Mouse (Mus musculus) intestine, postnatal 0 days (tissue): ENCODE results near the gene Nle1. TPM values are rescaled to one million over a fixed set of nuclear protein-coding genes. Genes with fewer than 3 reads are reported as not detected.
"Not testable (repeated sequence)": the region's sequence is repeated elsewhere in the genome, so short reads cannot be mapped to it uniquely, and the experiment has no call there.

ENCODE experiments used
- ATAC-seq: fragments of 200-750 bp; cut with Nextera tagmentation; 2 replicates; pipeline ENCODE4 v1.8.0; 2017; ENCODE audit warnings: mild to moderate bottlenecking, moderate TSS enrichment, moderate library complexity
- H3K27ac ChIP-seq: fragments of 300-500 bp; sonication (generic); 2 replicates; pipeline ENCODE4 v1.5.1; 2014; ENCODE audit warnings: mild to moderate bottlenecking, low read depth, low read length, moderate library complexity
- H3K27me3 ChIP-seq: fragments of 300-500 bp; sonication (generic); replicated peaks from 2 replicates; pipeline ENCODE4 v1.6.1; 2014; ENCODE audit warnings: low read length, mixed read lengths; ENCODE audit not compliant: control insufficient read depth, insufficient read depth
- H3K36me3 ChIP-seq: fragments of 300-500 bp; sonication (generic); 2 replicates; pipeline ENCODE4 v1.6.1; 2014; ENCODE audit warnings: mild to moderate bottlenecking, moderate library complexity; ENCODE audit not compliant: control insufficient read depth, insufficient read depth
- H3K4me1 ChIP-seq: fragments of 300-500 bp; sonication (generic); replicated peaks from 2 replicates; pipeline ENCODE4 v1.6.1; 2014; ENCODE audit warnings: antibody characterized with exemption, low read length, mixed read lengths; ENCODE audit not compliant: control insufficient read depth, insufficient read depth
- H3K4me2 ChIP-seq: fragments of 300-500 bp; sonication (generic); replicated peaks from 2 replicates; pipeline ENCODE4 v1.6.1; 2014; ENCODE audit warnings: low read depth, mild to moderate bottlenecking, moderate library complexity
- H3K4me3 ChIP-seq: fragments of 300-500 bp; sonication (generic); 2 replicates; pipeline ENCODE4 v1.5.1; 2014; ENCODE audit warnings: low read depth, low read length
- H3K9ac ChIP-seq: fragments of 300-500 bp; sonication (generic); 2 replicates; pipeline ENCODE4 v1.6.1; 2014; ENCODE audit warnings: mild to moderate bottlenecking, low read depth, low read length
- H3K9me3 ChIP-seq: fragments of 300-500 bp; sonication (generic); 2 replicates; pipeline ENCODE4 v1.6.1; 2016; ENCODE audit warnings: mixed run types; ENCODE audit not compliant: control insufficient read depth
- CTCF ChIP-seq: sonication (generic); IDR thresholded peaks from 2 replicates; pipeline ENCODE4 v1.5.1; 2016; ENCODE audit warnings: low read depth, mild to moderate bottlenecking, control low read depth, antibody characterized with exemption, moderate library complexity
- WGBS: fragments of 180-500 bp; shearing (Covaris S2); extraction: QIAGEN DNeasy Blood & Tissue Kit; methylation state at CpG from one replicate; pipeline ENCODE4 v1.1.7; 2014; 5-methylcytosine and 5-hydroxymethylcytosine counted together
- polyA plus RNA-seq: library from polyadenylated mRNA; unstranded; fragments of >200 nt; fragmentation: Nextera tagmentation; extraction: Ambion mirVana; gene quantifications from 2 replicates; pipeline ENCODE4 v1.2.1, GENCODE M21; 2015

The Nle1 gene
- polyA plus RNA-seq, 1 experiment from 2014 or later, result 8.0 TPM

DNA sequence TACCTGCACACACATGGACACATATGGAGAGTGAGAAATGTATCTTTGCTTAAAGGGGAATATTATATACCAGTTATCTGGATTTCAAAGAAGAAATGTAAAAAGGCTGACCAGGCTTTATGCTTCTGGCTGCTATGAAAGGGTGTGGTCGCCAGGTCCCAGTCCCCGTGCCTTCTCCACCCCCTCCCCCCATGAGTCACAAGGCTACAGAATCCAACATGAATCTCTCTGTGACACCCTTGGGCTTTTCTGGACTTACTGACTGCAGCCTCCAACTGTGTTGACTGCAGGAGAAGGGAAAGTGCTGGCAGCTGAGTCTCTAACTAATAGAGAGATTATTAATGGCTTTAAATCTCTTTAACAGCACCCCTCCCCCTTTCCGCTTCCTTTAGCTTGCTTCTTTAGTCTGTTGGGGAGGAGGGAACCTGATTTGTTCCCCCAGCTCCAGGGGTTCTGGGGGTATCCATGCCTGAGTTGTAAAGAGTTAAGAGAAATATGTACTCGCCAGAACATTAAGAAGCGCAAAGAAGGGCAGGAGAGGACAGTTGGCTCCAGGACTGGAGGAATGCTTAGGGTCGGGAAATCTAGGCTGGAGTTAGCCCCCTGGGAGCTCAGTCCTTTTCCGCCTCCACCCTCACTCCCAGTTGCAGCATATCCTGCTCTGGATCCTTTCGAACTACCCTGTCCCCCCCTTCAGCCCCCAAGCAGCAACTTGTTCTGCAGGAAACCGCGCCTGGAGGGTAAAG is 42.7 kb upstream of the Nle1 start, which contains the start of gene Slfn5:
Slfn5 (plus strand) TSS at position 614 of the 746 bp plus-strand sequence.
- Histone ChIP-seq H3K4me3 (peak within 1 kb of the TSS; percentile 22; the same call in 1 of the 2 replicates), H3K9me3 (no peaks in the 10 kb centered on the region), H3K27ac (peak within 1 kb of the TSS; percentile 11; the same call in 1 of the 2 replicates), H3K4me1 (no peaks in the 10 kb centered on the region), H3K4me2 (peak within 1 kb of the TSS; percentile 46), H3K9ac (peak within 1 kb of the TSS; percentile 5; the same call in 1 of the 2 replicates), H3K36me3 (no peaks in the 10 kb centered on the region), H3K27me3 (peaks cover 33% of the 10 kb centered on the region)
- WGBS, result 12% methylated on average over 10 of the region's 10 CpGs
- no peak for ATAC-seq
- TF ChIP-seq CTCF, result no peak

DNA sequence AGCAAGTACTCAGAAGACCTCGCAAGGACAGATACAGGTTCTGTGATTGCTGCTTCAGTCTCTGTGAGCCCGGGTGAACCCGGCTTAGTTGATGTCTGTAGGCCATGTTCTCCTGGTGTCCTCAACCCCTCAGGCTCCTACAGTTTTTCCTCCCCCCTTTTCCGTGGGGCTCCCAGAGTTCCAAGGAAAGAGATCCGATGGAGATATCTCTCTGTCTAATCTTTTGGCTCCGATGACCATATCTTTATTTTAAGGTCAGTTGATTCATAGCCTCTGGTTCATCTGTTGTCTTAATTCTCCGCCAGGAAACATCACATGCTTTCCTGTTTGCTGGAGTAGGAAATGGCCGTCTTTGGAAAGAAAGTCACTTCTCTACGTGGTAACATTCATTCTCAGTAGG is 40.8 kb upstream of the Nle1 start:
- WGBS, result 79% methylated on average over 9 of the region's 9 CpGs
- no peak for TF ChIP-seq CTCF

GRCm38 (mm10) chr11:82947457-82947856 is 39.2 kb upstream of the Nle1 start:
- no peaks in the 10 kb centered on the region for H3K36me3 ChIP-seq
- H3K27me3 ChIP-seq, result peaks cover 19% of the 10 kb centered on the region
- no peak for TF ChIP-seq CTCF
- ATAC-seq, result no peak
- H3K4me1 ChIP-seq, result no peaks in the 10 kb centered on the region
- H3K9ac ChIP-seq, result no peak overlapping the region
- H3K9me3 ChIP-seq, result no peaks in the 10 kb centered on the region
- no peak overlapping the region for H3K4me3 ChIP-seq
- H3K27ac ChIP-seq, result no peak overlapping the region
- 50% methylated on average over 4 of the region's 4 CpGs for WGBS
- no peak overlapping the region for H3K4me2 ChIP-seq

More for the DNA sequence above, 40.8 kb upstream of the Nle1 start:
- no peaks in the 10 kb centered on the region for H3K9me3 ChIP-seq
- no peak overlapping the region for H3K9ac ChIP-seq
- H3K4me3 ChIP-seq, result no peak overlapping the region
- no peaks in the 10 kb centered on the region for H3K36me3 ChIP-seq
- no peak overlapping the region for H3K4me2 ChIP-seq
- no peak overlapping the region for H3K27ac ChIP-seq
- no peaks in the 10 kb centered on the region for H3K4me1 ChIP-seq
- no peak for ATAC-seq
- H3K27me3 ChIP-seq, result peaks cover 27% of the 10 kb centered on the region

- WGBS, result 53% methylated on average over 2 of the region's 2 CpGs
- H3K9me3 ChIP-seq, result no peaks in the 10 kb centered on the region
- H3K27me3 ChIP-seq, result peaks cover 3% of the 10 kb centered on the region; the same call in 1 of the 2 replicates
- no peaks in the 10 kb centered on the region for H3K4me1 ChIP-seq
- H3K36me3 ChIP-seq, result no peaks in the 10 kb centered on the region
- H3K9ac ChIP-seq, result no peak overlapping the region
- TF ChIP-seq CTCF, result no peak
- H3K27ac ChIP-seq, result no peak overlapping the region
- ATAC-seq, result no peak
- H3K4me3 ChIP-seq, result no peak overlapping the region
- no peak overlapping the region for H3K4me2 ChIP-seq
These were observed 37.4 kb upstream of the Nle1 start for GRCm38 (mm10) chr11:82945636-82946035.

- H3K27ac ChIP-seq, result no peak overlapping the region
- no peaks in the 10 kb centered on the region for H3K4me1 ChIP-seq
- no peaks in the 10 kb centered on the region for H3K27me3 ChIP-seq
- H3K4me3 ChIP-seq, result no peak overlapping the region
- H3K36me3 ChIP-seq, result no peaks in the 10 kb centered on the region
- H3K9ac ChIP-seq, result no peak overlapping the region
- ATAC-seq, result no peak
- no peaks in the 10 kb centered on the region for H3K9me3 ChIP-seq
- H3K4me2 ChIP-seq, result no peak overlapping the region
- no peak for TF ChIP-seq CTCF
- WGBS, result 57% methylated on average over 6 of the region's 6 CpGs
These were observed 35.1 kb upstream of the Nle1 start for GRCm38 (mm10) chr11:82943336-82943735.

DNA sequence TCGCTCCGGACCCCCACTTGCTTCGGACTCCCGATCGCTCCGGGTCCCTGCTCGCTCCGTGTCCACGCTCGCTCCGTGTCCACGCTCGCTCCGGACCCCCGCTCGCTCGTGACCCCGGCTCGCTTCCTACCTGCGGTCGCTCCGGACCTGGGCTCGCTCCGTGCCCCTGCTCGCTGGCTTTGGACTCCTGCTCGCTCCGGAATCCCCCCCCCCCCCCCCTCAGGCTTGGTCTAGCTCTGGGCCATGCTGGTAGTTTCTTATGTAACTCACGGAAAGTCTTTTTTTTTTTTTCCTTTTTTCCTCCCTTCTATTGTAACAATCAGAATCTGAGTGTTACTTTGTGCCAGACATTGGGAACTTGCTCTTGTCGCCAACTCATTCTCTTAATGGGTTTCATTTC is 25.0 kb upstream of the Nle1 start:
- 2% methylated on average over 29 of the region's 29 CpGs for WGBS
- ATAC-seq, result no peak
- Histone ChIP-seq H3K36me3 (no peaks in the 10 kb centered on the region), H3K27ac (no peak overlapping the region), H3K27me3 (peaks cover 46% of the 10 kb centered on the region), H3K4me3 (peak overlapping the region; percentile 47), H3K4me1 (no peaks in the 10 kb centered on the region), H3K9ac (no peak overlapping the region), H3K4me2 (peak overlapping the region; percentile 91), H3K9me3 (no peaks in the 10 kb centered on the region)
- TF ChIP-seq CTCF, result no peak

DNA sequence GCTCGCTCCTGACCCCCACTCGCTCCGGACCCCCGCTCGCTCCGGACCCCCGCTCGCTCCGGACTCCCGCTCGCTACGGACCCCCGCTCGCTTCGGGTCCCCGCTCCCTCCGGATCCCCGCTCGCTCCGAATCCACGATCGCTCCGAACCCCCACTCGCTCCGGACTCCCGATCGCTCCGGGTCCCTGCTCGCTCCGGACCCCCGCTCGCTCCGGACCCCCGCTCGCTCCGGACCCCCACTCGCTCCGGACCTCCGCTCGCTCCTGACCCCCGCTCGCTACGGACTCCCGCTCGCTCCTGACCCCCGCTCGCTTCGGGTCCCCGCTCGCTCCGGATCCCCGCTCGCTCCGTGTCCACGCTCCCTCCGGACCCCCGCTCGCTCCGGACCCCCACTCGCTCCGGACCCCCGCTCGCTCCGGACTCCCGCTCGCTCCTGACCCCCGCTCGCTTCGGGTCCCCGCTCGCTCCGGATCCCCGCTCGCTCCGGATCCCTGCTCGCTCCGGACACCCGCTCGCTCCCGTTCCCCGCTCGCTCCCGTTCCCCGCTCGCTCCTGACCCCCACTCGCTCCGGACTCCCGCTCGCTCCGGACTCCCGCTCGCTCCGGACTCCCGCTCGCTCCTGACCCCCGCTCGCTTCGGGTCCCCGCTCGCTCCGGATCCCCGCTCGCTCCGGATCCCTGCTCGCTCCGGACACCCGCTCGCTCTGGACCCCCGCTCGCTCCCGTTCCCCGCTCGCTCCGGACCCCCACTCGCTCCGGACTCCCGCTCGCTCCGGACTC is 23.6 kb upstream of the Nle1 start:
- peak overlapping the region; percentile 91 for H3K4me2 ChIP-seq
- not testable (repeated sequence) for ATAC-seq, H3K27ac ChIP-seq, H3K36me3 ChIP-seq, H3K4me1 ChIP-seq, H3K9me3 ChIP-seq
- 1% methylated on average over 114 of the region's 119 CpGs for WGBS
- H3K9ac ChIP-seq, result peak overlapping the region; percentile 45; the same call in 1 of the 2 replicates
- H3K27me3 ChIP-seq, result peaks cover 44% of the 10 kb centered on the region
- H3K4me3 ChIP-seq, result peak overlapping the region; percentile 47

DNA sequence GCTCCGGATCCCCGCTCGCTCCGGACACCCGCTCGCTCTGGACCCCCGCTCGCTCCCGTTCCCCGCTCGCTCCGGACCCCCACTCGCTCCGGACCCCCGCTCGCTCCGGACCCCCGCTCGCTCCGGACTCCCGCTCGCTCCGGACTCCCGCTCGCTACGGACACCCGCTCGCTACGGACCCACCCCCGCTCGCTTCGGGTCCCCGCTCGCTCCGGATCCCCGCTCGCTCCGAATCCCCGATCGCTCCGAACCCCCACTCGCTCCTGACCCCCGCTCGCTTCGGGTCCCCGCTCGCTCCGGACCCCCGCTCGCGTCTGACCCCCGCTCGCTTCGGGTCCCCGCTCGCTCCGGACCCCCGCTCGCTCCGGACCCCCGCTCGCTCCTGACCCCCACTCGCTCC is 22.9 kb upstream of the Nle1 start:
- Histone ChIP-seq H3K9ac (peak overlapping the region; percentile 45; the same call in 1 of the 2 replicates), H3K27me3 (peaks cover 44% of the 10 kb centered on the region), H3K4me3 (peak overlapping the region; percentile 47), H3K4me2 (peak overlapping the region; percentile 91)
- not testable (repeated sequence) for H3K36me3 ChIP-seq, H3K4me1 ChIP-seq, H3K9me3 ChIP-seq, H3K27ac ChIP-seq, ATAC-seq
- 1% methylated on average over 58 of the region's 63 CpGs for WGBS
